Mouse (Mus musculus): Measurements from ENCODE around the gene Plekha6.

- TF ChIP-seq CTCF (IDR thresholded peaks at IDR 0.05; ENCODE audit: low read depth, low read length), result no peak
- no peak for TF ChIP-seq TAL1 (conservative IDR thresholded peaks at IDR 0.05; ENCODE audit: low read depth, low read length)
- TF ChIP-seq GATA1 (IDR thresholded peaks at IDR 0.05; ENCODE audit: borderline replicate concordance, low read length), result no peak
- no peak for TF ChIP-seq POLR2AphosphoS5 (IDR thresholded peaks at IDR 0.05; ENCODE audit: insufficient replicate concordance, low read depth, low read length)
Measured at GRCm38 (mm10) chr1:133231523-133232193, 67.6 kb downstream of the Plekha6 start.

All from G1E (cell line).